23 mouse cellular contexts compared by ENCODE assay signal in genomic region chr17:28766203-28766602, GRCm38 (mm10). TPM values are rescaled to one million over a fixed set of nuclear protein-coding genes. Genes with fewer than 3 reads are reported as not detected.
DNase-seq lines count a peak whose midpoint lies in the region; ATAC-seq and TF ChIP-seq lines count a peak whose summit lies in the region.
"Had no signal": no experiment of that assay in that cellular context is flagged by ENCODE, and none has a peak within 500 bp of the region (broad histone marks: within the 10 kb centered on the region; RNA-seq: fewer than 3 reads in every experiment).

No protein-coding gene starts in this region.

- ATAC-seq in granulocyte monocyte progenitor cell, adult 5-6 weeks (replicated peaks; ENCODE audit: poor library complexity, severe bottlenecking) = no peak
- ATAC-seq: forebrain, embryonic 14.5 days; hindbrain, embryonic 16.5 days; inflammation-experienced regulatory T-cells, adult 6 months; intestine, postnatal 0 days had no signal

- H3K4me1 ChIP-seq in embryonic fibroblast, embryonic 13.5 days (ENCODE audit: control insufficient read depth, insufficient read depth, low read length) = no peaks in the 10 kb centered on the region
- peaks cover 3% of the 10 kb centered on the region; the same call in 1 of the 2 replicates for H3K4me1 ChIP-seq in cerebellum, adult 2 months (ENCODE audit: control insufficient read depth, insufficient read depth, low read length)

- 72% methylated on average over 3 of the region's 3 CpGs for WGBS in cerebellum, adult 2 months

- DNase-seq in adrenal gland, adult (ENCODE audit: inconsistent age in 2 of 2, low spot score in 1 of 2) = peak; percentile 84 to 88
- no peak for DNase-seq in adrenal gland, postnatal 4 days (ENCODE audit: low spot score in 2 of 2)
- DNase-seq in 416B (ENCODE audit: low read depth) = peak; percentile 53
- DNase-seq in adrenal gland, postnatal 10 days = peak; percentile 70
- DNase-seq in layer of hippocampus, postnatal 14 days (ENCODE audit: low spot score in 2 of 2) = no peak
- no peak for DNase-seq in cerebellum, adult 2 months
- DNase-seq: cerebellum, adult 11-12 months; cerebellum, adult 9-11 months; cerebellum, postnatal 36 days; gastrocnemius, postnatal 10 days; heart, adult 2 months; heart, postnatal 4 days; kidney, adult 9 months had no signal

- H3K27me3 ChIP-seq in cerebellum, adult 2 months (ENCODE audit: control insufficient read depth, insufficient read depth, low read length) = no peaks in the 10 kb centered on the region; the same call in 1 of the 2 replicates

- no peak overlapping the region for H3K4me3 ChIP-seq in embryonic fibroblast, embryonic 13.5 days (ENCODE audit: insufficient read depth, low read length)
- no peak overlapping the region for H3K4me3 ChIP-seq in cerebellum, adult 2 months (replicated peaks; ENCODE audit: insufficient read depth, low read depth, low read length)
- H3K4me3 ChIP-seq: embryonic facial prominence, embryonic 13.5 days; forebrain, embryonic 10.5 days; heart, adult 2 months; heart, embryonic 13.5 days; hindbrain, embryonic 12.5 days had no signal

- TF ChIP-seq CTCF in embryonic fibroblast, embryonic 13.5 days (IDR thresholded peaks at IDR 0.05; ENCODE audit: borderline replicate concordance, insufficient read depth, low read length) = no peak
- no peak for TF ChIP-seq CTCF in cerebellum, adult 2 months (IDR thresholded peaks at IDR 0.05; ENCODE audit: borderline replicate concordance, insufficient read depth, low read depth, low read length)

- no peak for TF ChIP-seq POLR2A in embryonic fibroblast, embryonic 13.5 days (IDR thresholded peaks at IDR 0.05; ENCODE audit: low read depth, low read length)
- TF ChIP-seq POLR2A in cerebellum, adult 2 months (IDR thresholded peaks at IDR 0.05; ENCODE audit: borderline replicate concordance, insufficient read depth, low read length) = no peak

- H3K27ac ChIP-seq in embryonic fibroblast, embryonic 13.5 days (ENCODE audit: insufficient read depth, low read length) = peak overlapping the region; percentile 66; the same call in 1 of the 2 replicates
- H3K27ac ChIP-seq in cerebellum, adult 2 months (ENCODE audit: insufficient read depth, low read length) = no peak overlapping the region
- H3K27ac ChIP-seq: embryonic facial prominence, embryonic 13.5 days; forebrain, embryonic 10.5 days; heart, adult 2 months; heart, embryonic 13.5 days; hindbrain, embryonic 12.5 days had no signal

RNA-seq across cellular contexts. Expression of gene Mapk13, which starts 2.9 kb away (rescaled TPM):
- total RNA-seq in adrenal gland, postnatal 4 days (2021) = 10 to 100 TPM; 72.1 to 75.4 TPM
- 10 to 100 TPM; 34.6 to 35.5 TPM for total RNA-seq in adrenal gland, postnatal 10 days (2021)
- 12.4 and 24.2 TPM in 2 replicates for polyA plus RNA-seq in embryonic fibroblast, embryonic 13.5 days (2011; ENCODE audit: insufficient read length, low read depth, missing spikeins)
- 1 to 10 TPM; 1.0 to 1.5 TPM for total RNA-seq in layer of hippocampus, postnatal 14 days (2021)
- total RNA-seq in granulocyte monocyte progenitor cell, adult 5-6 weeks (2014; fragmentation: Nextera tagmentation) = 1.8 and 2.0 TPM in 2 replicates
- 0.88 and 3.4 TPM in 2 replicates for total RNA-seq in granulocyte monocyte progenitor cell, adult 5-6 weeks (2017)
- polyA plus RNA-seq in cerebellum, adult 2 months (2012; rRNA removed) = 5.6 TPM in 2 replicates
- polyA plus RNA-seq: inflammation-experienced regulatory T-cells, adult 6 months had no signal

RNA-seq across cellular contexts. Expression of gene Brpf3, which starts 34.7 kb away (rescaled TPM):
- 10 to 100 TPM; 81.7 to 89.0 TPM for total RNA-seq in adrenal gland, postnatal 4 days (2021)
- 10 to 100 TPM; 56.2 to 62.8 TPM for total RNA-seq in adrenal gland, postnatal 10 days (2021)
- 41.9 and 43.7 TPM in 2 replicates for polyA plus RNA-seq in embryonic fibroblast, embryonic 13.5 days (2011; ENCODE audit: insufficient read length, low read depth, missing spikeins)
- total RNA-seq in layer of hippocampus, postnatal 14 days (2021) = 10 to 100 TPM; 31.8 to 35.7 TPM
- 30.4 and 39.0 TPM in 2 replicates for total RNA-seq in granulocyte monocyte progenitor cell, adult 5-6 weeks (2014; fragmentation: Nextera tagmentation)
- total RNA-seq in granulocyte monocyte progenitor cell, adult 5-6 weeks (2017) = 2.8 and 15.2 TPM in 2 replicates
- 28.1 and 32.3 TPM in 2 replicates for polyA plus RNA-seq in cerebellum, adult 2 months (2012; rRNA removed)

RNA-seq across cellular contexts. Expression of gene AC170998.1, which starts 40.3 kb away (rescaled TPM):
- total RNA-seq in adrenal gland, postnatal 4 days (2021) = 1 to 10 TPM; 2.5 to 3.8 TPM
- 1 to 10 TPM in 1 of 2 experiments, under 1 TPM in 1; 0.78 to 1.7 TPM for total RNA-seq in adrenal gland, postnatal 10 days (2021)
- polyA plus RNA-seq in embryonic fibroblast, embryonic 13.5 days (2011; ENCODE audit: insufficient read length, low read depth, missing spikeins) = 2.3 and 4.6 TPM in 2 replicates
- total RNA-seq in layer of hippocampus, postnatal 14 days (2021) = 1 to 10 TPM; 1.4 to 2.3 TPM
- total RNA-seq in granulocyte monocyte progenitor cell, adult 5-6 weeks (2014; fragmentation: Nextera tagmentation) = 10.5 and 19.9 TPM in 2 replicates
- total RNA-seq in granulocyte monocyte progenitor cell, adult 5-6 weeks (2017) = 1.3 and 3.2 TPM in 2 replicates
- polyA plus RNA-seq in cerebellum, adult 2 months (2012; rRNA removed) = 1.0 and 2.0 TPM in 2 replicates

Comparison
In these comparisons a context has a peak if more than half of its experiments do, and no peak if none do; other contexts are left out.
1. DNase-seq: peak in adrenal gland, adult (2 of 2), 416B (single experiment) and adrenal gland, postnatal 10 days (single experiment); none in adrenal gland, postnatal 4 days (0 of 2), layer of hippocampus, postnatal 14 days (0 of 2) and cerebellum, adult 2 months (0 of 2).
2. RNA of gene Mapk13, which starts 2.9 kb away (total RNA-seq): 72.1 to 75.4 TPM in adrenal gland, postnatal 4 days and 34.6 to 35.5 TPM in adrenal gland, postnatal 10 days; 0.88 to 3.4 TPM in granulocyte monocyte progenitor cell, adult 5-6 weeks and 1.0 to 1.5 TPM in layer of hippocampus, postnatal 14 days; every median in the first group is over 4 times any median in the second.